Mouse (Mus musculus): ENCODE measurements around the gene Hspa12b. TPM values are rescaled to one million over a fixed set of nuclear protein-coding genes. Genes with fewer than 3 reads are reported as not detected.

Hspa12b gene
- polyA plus RNA-seq (2014; fragmentation: Nextera tagmentation; extraction: Ambion mirVana): 12.3 and 14.2 TPM in 2 replicates

DNA sequence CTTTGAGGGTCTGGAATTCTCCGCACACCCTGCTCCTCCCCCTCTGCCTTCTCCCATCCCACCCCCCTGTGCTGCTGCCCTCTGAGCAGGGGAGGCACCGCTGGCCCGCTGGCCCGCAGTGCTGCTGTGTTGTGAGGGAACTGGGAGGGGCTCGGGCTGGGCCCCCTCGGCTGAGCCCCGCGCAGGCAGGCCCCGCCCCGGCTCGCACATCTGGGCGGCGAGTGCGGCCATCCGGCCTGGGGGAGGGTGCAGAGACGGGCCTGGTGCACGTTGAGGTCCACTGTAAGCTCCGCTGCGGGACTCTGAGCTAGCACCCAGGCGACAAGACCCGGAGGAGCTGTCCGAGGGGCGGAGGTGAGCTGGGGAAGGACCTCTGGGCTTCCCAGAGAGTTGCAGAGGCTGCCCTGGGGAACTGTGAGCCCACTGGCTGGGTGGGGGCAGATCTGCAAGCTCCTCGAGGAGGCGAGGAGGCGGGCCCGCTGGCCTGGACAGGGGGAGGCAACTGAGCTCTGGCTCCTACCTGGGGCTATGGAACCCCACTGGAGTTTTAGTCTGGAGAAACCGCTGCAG is at the start of gene Hspa12b:
Gene Hspa12b, plus strand, starts transcription at position 120 of the 570 bp plus-strand sequence.
- peaks cover 4% of the 10 kb centered on the region for H3K36me3 ChIP-seq (ENCODE audit: control insufficient read depth, insufficient read depth, low read length)
- peak within 1 kb of the TSS; percentile 69 for H3K9ac ChIP-seq (replicated peaks; ENCODE audit: low read depth, low read length)
- peak within 1 kb of the TSS; percentile 64 for H3K4me2 ChIP-seq (replicated peaks; ENCODE audit: low read depth, low read length)
- H3K4me3 ChIP-seq (ENCODE audit: low read depth, low read length): peak within 1 kb of the TSS; percentile 50
- H3K27me3 ChIP-seq (ENCODE audit: control insufficient read depth, insufficient read depth, low read length): no peaks in the 10 kb centered on the region
- ATAC-seq (ENCODE audit: insufficient number of reproducible peaks, insufficient read depth, low FRiP score, low read depth): peak; percentile 91
- WGBS: 0% methylated on average over 28 of the region's 28 CpGs
- peak within 1 kb of the TSS; percentile 66; the same call in 1 of the 2 replicates for H3K27ac ChIP-seq (ENCODE audit: low read length)
- no peaks in the 10 kb centered on the region for H3K9me3 ChIP-seq (ENCODE audit: control insufficient read depth, low read depth, low read length)
- H3K4me1 ChIP-seq (ENCODE audit: control insufficient read depth, insufficient read depth, low read length): peaks cover 23% of the 10 kb centered on the region

- Histone ChIP-seq H3K9me3 (ENCODE audit: control insufficient read depth, low read depth, low read length) (no peaks in the 10 kb centered on the region), H3K27me3 (ENCODE audit: control insufficient read depth, insufficient read depth, low read length) (no peaks in the 10 kb centered on the region), H3K36me3 (ENCODE audit: control insufficient read depth, insufficient read depth, low read length) (no peaks in the 10 kb centered on the region), H3K4me2 (replicated peaks; ENCODE audit: low read depth, low read length) (no peak overlapping the region), H3K4me3 (ENCODE audit: low read depth, low read length) (no peak overlapping the region), H3K27ac (ENCODE audit: low read length) (no peak overlapping the region), H3K9ac (replicated peaks; ENCODE audit: low read depth, low read length) (no peak overlapping the region), H3K4me1 (ENCODE audit: control insufficient read depth, insufficient read depth, low read length) (no peaks in the 10 kb centered on the region)
- no peak for ATAC-seq (ENCODE audit: insufficient number of reproducible peaks, insufficient read depth, low FRiP score, low read depth)
- 88% methylated on average over 5 of the region's 5 CpGs for WGBS
Observed at GRCm38 (mm10) chr2:131080507-131080906, 46.6 kb upstream of the Hspa12b start.

DNA sequence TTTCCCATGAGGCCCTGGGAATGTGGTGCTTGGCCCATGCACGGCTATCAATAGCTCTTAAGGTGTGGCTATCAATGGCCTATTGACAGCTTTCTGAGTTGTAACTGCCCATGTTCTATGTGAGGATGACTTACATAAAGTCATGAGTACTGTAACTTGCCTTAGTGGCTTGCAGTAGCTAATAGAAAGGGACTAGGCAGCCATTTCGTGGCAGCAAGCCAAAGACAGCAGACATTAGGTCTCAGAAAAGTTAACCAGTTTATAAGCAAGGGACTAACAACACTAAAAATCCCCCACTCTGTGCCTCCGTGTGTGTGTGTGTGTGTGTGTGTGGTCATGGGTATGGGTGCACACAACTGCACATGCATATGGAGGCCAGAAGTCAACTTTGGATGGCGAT is 42.9 kb upstream of the Hspa12b start:
- 83% methylated on average over 4 of the region's 4 CpGs for WGBS
- Histone ChIP-seq H3K4me2 (replicated peaks; ENCODE audit: low read depth, low read length) (no peak overlapping the region), H3K27me3 (ENCODE audit: control insufficient read depth, insufficient read depth, low read length) (no peaks in the 10 kb centered on the region), H3K9ac (replicated peaks; ENCODE audit: low read depth, low read length) (no peak overlapping the region), H3K9me3 (ENCODE audit: control insufficient read depth, low read depth, low read length) (no peaks in the 10 kb centered on the region), H3K4me1 (ENCODE audit: control insufficient read depth, insufficient read depth, low read length) (no peaks in the 10 kb centered on the region), H3K27ac (ENCODE audit: low read length) (no peak overlapping the region), H3K36me3 (ENCODE audit: control insufficient read depth, insufficient read depth, low read length) (no peaks in the 10 kb centered on the region), H3K4me3 (ENCODE audit: low read depth, low read length) (no peak overlapping the region)
- ATAC-seq (ENCODE audit: insufficient number of reproducible peaks, insufficient read depth, low FRiP score, low read depth): no peak

DNA sequence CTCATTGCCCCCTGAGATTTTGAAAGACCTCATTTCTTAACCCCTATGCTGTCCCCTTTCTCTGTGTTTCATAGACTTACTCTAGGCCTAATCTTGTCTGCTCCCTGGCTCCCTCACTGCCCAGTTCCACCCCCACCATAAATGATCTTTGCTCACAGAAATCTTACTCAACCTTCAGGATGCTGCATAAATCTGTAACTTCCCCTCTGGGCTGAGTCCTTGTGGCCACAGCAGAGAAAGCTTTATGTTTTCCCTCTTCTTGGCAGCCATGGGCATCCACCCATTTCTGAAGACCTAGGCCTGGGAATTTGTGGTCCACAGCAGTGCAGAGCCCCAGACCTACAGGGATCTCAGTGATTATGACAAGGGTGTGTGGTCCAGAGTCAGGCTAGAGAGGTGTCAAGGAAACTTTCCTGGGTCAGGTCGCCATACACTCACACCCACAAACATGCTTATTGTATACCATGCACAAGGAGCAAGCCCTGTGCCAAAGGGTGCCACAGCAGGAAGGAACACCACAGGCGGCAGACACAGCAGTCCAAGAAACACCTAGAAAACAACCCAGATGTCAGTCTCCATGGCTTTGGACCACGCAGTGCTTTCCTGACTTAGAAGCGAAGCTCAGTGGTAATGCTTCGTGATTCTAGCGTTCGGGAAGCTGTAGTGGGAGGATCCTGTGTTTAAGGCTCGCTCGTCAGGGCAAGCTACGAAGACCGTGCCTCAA is 40.3 kb upstream of the Hspa12b start, which contains the start of gene Siglec1:
Gene Siglec1, minus strand, starts transcription at position 99 of the 724 bp plus-strand sequence.
- ATAC-seq (ENCODE audit: insufficient number of reproducible peaks, insufficient read depth, low FRiP score, low read depth): no peak
- Histone ChIP-seq H3K9me3 (ENCODE audit: control insufficient read depth, low read depth, low read length) (no peaks in the 10 kb centered on the region), H3K27me3 (ENCODE audit: control insufficient read depth, insufficient read depth, low read length) (no peaks in the 10 kb centered on the region), H3K4me2 (replicated peaks; ENCODE audit: low read depth, low read length) (no peak within 1 kb of the TSS), H3K9ac (replicated peaks; ENCODE audit: low read depth, low read length) (no peak within 1 kb of the TSS), H3K27ac (ENCODE audit: low read length) (no peak within 1 kb of the TSS), H3K4me3 (ENCODE audit: low read depth, low read length) (no peak within 1 kb of the TSS), H3K36me3 (ENCODE audit: control insufficient read depth, insufficient read depth, low read length) (no peaks in the 10 kb centered on the region), H3K4me1 (ENCODE audit: control insufficient read depth, insufficient read depth, low read length) (no peaks in the 10 kb centered on the region)
- WGBS: 79% methylated on average over 11 of the region's 11 CpGs

DNA sequence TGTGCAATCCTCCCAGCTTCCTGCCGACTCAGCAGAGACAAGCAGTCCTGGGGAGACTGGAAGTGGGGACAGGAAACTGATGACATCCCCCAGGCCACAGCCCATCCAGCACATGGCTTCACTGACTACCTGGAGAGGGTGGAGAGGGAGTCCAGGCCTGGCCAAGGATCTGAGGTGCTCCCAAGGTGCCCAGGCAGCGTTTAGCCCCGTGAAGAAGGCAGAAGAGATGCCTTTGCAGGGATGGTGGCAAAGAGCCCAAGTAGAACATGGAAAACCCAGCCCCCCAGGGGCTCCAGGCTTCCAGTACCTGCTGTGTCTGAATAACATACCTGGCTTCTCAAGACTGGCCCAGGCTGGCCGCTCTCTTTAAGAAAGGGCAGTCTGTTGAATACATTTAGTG is 38.5 kb upstream of the Hspa12b start:
- Histone ChIP-seq H3K4me3 (ENCODE audit: low read depth, low read length) (no peak overlapping the region), H3K4me1 (ENCODE audit: control insufficient read depth, insufficient read depth, low read length) (no peaks in the 10 kb centered on the region), H3K4me2 (replicated peaks; ENCODE audit: low read depth, low read length) (no peak overlapping the region), H3K9me3 (ENCODE audit: control insufficient read depth, low read depth, low read length) (no peaks in the 10 kb centered on the region), H3K27me3 (ENCODE audit: control insufficient read depth, insufficient read depth, low read length) (no peaks in the 10 kb centered on the region), H3K27ac (ENCODE audit: low read length) (no peak overlapping the region), H3K9ac (replicated peaks; ENCODE audit: low read depth, low read length) (no peak overlapping the region), H3K36me3 (ENCODE audit: control insufficient read depth, insufficient read depth, low read length) (no peaks in the 10 kb centered on the region)
- WGBS: 70% methylated on average over 4 of the region's 4 CpGs
- ATAC-seq (ENCODE audit: insufficient number of reproducible peaks, insufficient read depth, low FRiP score, low read depth): no peak; the same call in 1 of the 2 replicates

DNA sequence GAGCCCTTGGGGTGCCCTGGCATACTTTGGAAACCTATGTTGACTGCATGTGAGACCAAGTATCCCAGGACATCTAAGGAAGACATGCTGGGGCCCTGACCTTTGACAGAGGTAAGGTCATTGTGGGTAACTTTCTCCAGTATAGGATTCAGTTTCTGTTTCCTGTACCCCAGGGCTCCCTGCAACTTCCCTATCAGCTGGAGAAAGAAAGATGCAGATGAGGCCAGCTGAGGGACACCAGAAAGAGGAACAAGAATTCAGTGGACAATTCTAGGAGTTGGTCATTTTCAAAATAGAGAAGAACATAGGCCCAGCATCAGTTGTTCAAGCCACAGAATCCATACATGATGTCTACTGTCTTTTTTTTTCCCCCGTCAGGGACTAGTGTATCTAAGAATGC is 37.4 kb upstream of the Hspa12b start:
- no peaks in the 10 kb centered on the region for H3K27me3 ChIP-seq (ENCODE audit: control insufficient read depth, insufficient read depth, low read length)
- H3K4me2 ChIP-seq (replicated peaks; ENCODE audit: low read depth, low read length): no peak overlapping the region
- H3K9ac ChIP-seq (replicated peaks; ENCODE audit: low read depth, low read length): no peak overlapping the region
- no peaks in the 10 kb centered on the region for H3K9me3 ChIP-seq (ENCODE audit: control insufficient read depth, low read depth, low read length)
- WGBS: 87% methylated on average over 1 of the region's 1 CpGs
- H3K4me3 ChIP-seq (ENCODE audit: low read depth, low read length): no peak overlapping the region
- ATAC-seq (ENCODE audit: insufficient number of reproducible peaks, insufficient read depth, low FRiP score, low read depth): no peak
- H3K36me3 ChIP-seq (ENCODE audit: control insufficient read depth, insufficient read depth, low read length): no peaks in the 10 kb centered on the region
- H3K27ac ChIP-seq (ENCODE audit: low read length): no peak overlapping the region
- no peaks in the 10 kb centered on the region for H3K4me1 ChIP-seq (ENCODE audit: control insufficient read depth, insufficient read depth, low read length)

GRCm38 (mm10) chr2:131090852-131091251 is 36.2 kb upstream of the Hspa12b start:
- 76% methylated on average over 3 of the region's 3 CpGs for WGBS
- ATAC-seq (ENCODE audit: insufficient number of reproducible peaks, insufficient read depth, low FRiP score, low read depth): no peak

GRCm38 (mm10) chr2:131093577-131093976 is 33.5 kb upstream of the Hspa12b start:
- WGBS: 83% methylated on average over 5 of the region's 5 CpGs
- Histone ChIP-seq H3K4me2 (replicated peaks; ENCODE audit: low read depth, low read length) (no peak overlapping the region), H3K9ac (replicated peaks; ENCODE audit: low read depth, low read length) (no peak overlapping the region), H3K9me3 (ENCODE audit: control insufficient read depth, low read depth, low read length) (no peaks in the 10 kb centered on the region), H3K27ac (ENCODE audit: low read length) (no peak overlapping the region), H3K4me1 (ENCODE audit: control insufficient read depth, insufficient read depth, low read length) (no peaks in the 10 kb centered on the region), H3K4me3 (ENCODE audit: low read depth, low read length) (no peak overlapping the region), H3K27me3 (ENCODE audit: control insufficient read depth, insufficient read depth, low read length) (no peaks in the 10 kb centered on the region), H3K36me3 (ENCODE audit: control insufficient read depth, insufficient read depth, low read length) (no peaks in the 10 kb centered on the region)
- ATAC-seq (ENCODE audit: insufficient number of reproducible peaks, insufficient read depth, low FRiP score, low read depth): no peak

More at GRCm38 (mm10) chr2:131090852-131091251, 36.2 kb upstream of the Hspa12b start:
- no peak overlapping the region for H3K4me2 ChIP-seq (replicated peaks; ENCODE audit: low read depth, low read length)
- H3K9me3 ChIP-seq (ENCODE audit: control insufficient read depth, low read depth, low read length): no peaks in the 10 kb centered on the region
- no peaks in the 10 kb centered on the region for H3K4me1 ChIP-seq (ENCODE audit: control insufficient read depth, insufficient read depth, low read length)
- H3K36me3 ChIP-seq (ENCODE audit: control insufficient read depth, insufficient read depth, low read length): no peaks in the 10 kb centered on the region
- H3K4me3 ChIP-seq (ENCODE audit: low read depth, low read length): no peak overlapping the region
- no peak overlapping the region for H3K9ac ChIP-seq (replicated peaks; ENCODE audit: low read depth, low read length)
- H3K27me3 ChIP-seq (ENCODE audit: control insufficient read depth, insufficient read depth, low read length): no peaks in the 10 kb centered on the region
- no peak overlapping the region for H3K27ac ChIP-seq (ENCODE audit: low read length)

Data from stomach, embryonic 14.5 days (tissue).